Mouse (Mus musculus) thymus, adult 2 months (tissue): ENCODE results near the gene Zc3h10.

Experiments used
- CTCF ChIP-seq: fragments of 200-500 bp; IDR thresholded peaks from 2 replicates; pipeline ENCODE4 v1.5.1; 2012; ENCODE audit warnings: mild to moderate bottlenecking, control low read depth, low read length, moderate library complexity, borderline replicate concordance; ENCODE audit not compliant: control insufficient read depth, poor library complexity, insufficient read depth; ENCODE audit errors: extremely low read depth
- POLR2A ChIP-seq: fragments of 200-500 bp; IDR thresholded peaks from 2 replicates; pipeline ENCODE4 v1.6.1; 2012; ENCODE audit warnings: mild to moderate bottlenecking, low read length, control low read depth, moderate library complexity; ENCODE audit not compliant: control insufficient read depth, poor library complexity, insufficient read depth; ENCODE audit errors: extremely low read depth

- TF ChIP-seq CTCF (no peak), POLR2A (no peak)
These were observed 52.8 kb downstream of the Zc3h10 start for GRCm38 (mm10) chr10:128494667-128495245.
